Mouse (Mus musculus) kidney, postnatal 0 days (tissue): Measurements from ENCODE around the gene H2-Q2. TPM values are rescaled to one million over a fixed set of nuclear protein-coding genes. Genes with fewer than 3 reads are reported as not detected.
"Not testable (repeated sequence)": the region's sequence is repeated elsewhere in the genome, so short reads cannot be mapped to it uniquely, and the experiment has no call there.

Experiments
- ATAC-seq: fragments of 200-750 bp; cut with Nextera tagmentation; replicated peaks from 2 replicates; pipeline ENCODE4 v1.8.0; 2017; ENCODE audit warnings: low read depth, moderate number of reproducible peaks, moderate TSS enrichment, moderate library complexity; ENCODE audit not compliant: low FRiP score
- DNase-seq: peaks from one replicate; pipeline ENCODE4 v3.0.0-alpha.2; 2016; ENCODE audit warnings: low spot score
- H3K27ac ChIP-seq: fragments of 300-500 bp; sonication (generic); 2 replicates; pipeline ENCODE4 v1.5.1; 2014; ENCODE audit warnings: mild to moderate bottlenecking
- H3K27me3 ChIP-seq: fragments of 300-500 bp; sonication (generic); 2 replicates; pipeline ENCODE4 v1.6.1; 2014; ENCODE audit warnings: low read length, mixed read lengths; ENCODE audit not compliant: insufficient read depth
- H3K36me3 ChIP-seq: fragments of 300-500 bp; sonication (generic); 2 replicates; pipeline ENCODE4 v1.6.1; 2014; ENCODE audit warnings: low read length, mixed read lengths; ENCODE audit not compliant: insufficient read depth
- H3K4me1 ChIP-seq: fragments of 300-500 bp; sonication (generic); replicated peaks from 2 replicates; pipeline ENCODE4 v1.6.1; 2014; ENCODE audit warnings: antibody characterized with exemption, low read length, mixed read lengths; ENCODE audit not compliant: insufficient read depth
- H3K4me2 ChIP-seq: fragments of 300-500 bp; sonication (generic); 2 replicates; pipeline ENCODE4 v1.6.1; 2014; ENCODE audit warnings: mild to moderate bottlenecking, low read length, moderate library complexity, mixed read lengths
- H3K4me3 ChIP-seq: fragments of 300-500 bp; sonication (generic); replicated peaks from 2 replicates; pipeline ENCODE4 v1.5.1; 2014; ENCODE audit warnings: low read depth, low read length
- H3K9ac ChIP-seq: fragments of 300-500 bp; sonication (generic); 2 replicates; pipeline ENCODE4 v1.6.1; 2014; ENCODE audit warnings: low read depth, low read length
- H3K9me3 ChIP-seq: fragments of 300-500 bp; sonication (generic); replicated peaks from 2 replicates; pipeline ENCODE4 v1.6.1; 2016; ENCODE audit warnings: low read length, inconsistent platforms, mixed read lengths
- CTCF ChIP-seq: IDR thresholded peaks from 2 replicates; pipeline ENCODE4 v1.5.1; 2016; ENCODE audit warnings: antibody characterized with exemption, low read depth, mild to moderate bottlenecking, moderate library complexity
- WGBS: fragments of 180-500 bp; shearing (Covaris S2); extraction: QIAGEN DNeasy Blood & Tissue Kit; methylation state at CpG from one replicate; pipeline ENCODE4 v1.1.7; 2014; 5-methylcytosine and 5-hydroxymethylcytosine counted together
- polyA plus RNA-seq: library from polyadenylated mRNA; unstranded; fragments of >200 nt; fragmentation: Nextera tagmentation; extraction: Ambion mirVana; gene quantifications from 2 replicates; pipeline ENCODE4 v1.2.1, GENCODE M21; 2015

H2-Q2 gene
- polyA plus RNA-seq, 1 experiment from 2014 or later = 4.6 TPM

DNA sequence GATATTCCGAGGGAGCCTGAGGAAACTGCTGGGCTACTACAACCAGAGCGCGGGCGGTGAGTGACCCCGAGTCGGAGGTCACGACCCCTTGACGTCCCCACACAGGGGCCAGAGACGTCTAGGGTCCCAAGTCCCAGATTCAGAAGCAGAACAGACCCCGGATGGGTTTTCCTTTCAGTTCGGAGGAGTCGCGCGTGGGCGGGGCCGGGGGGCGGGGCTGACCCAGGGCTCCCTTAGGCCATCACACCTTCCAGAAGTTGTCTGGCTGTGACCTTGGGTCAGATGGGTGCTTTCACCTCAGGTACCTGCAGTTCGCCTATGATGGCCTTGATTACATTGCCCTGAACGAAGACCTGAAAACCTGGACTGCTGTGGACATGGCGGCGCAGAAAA is 17.4 kb downstream of the H2-Q2 start:
- Histone ChIP-seq H3K9me3 (0 out of 2 replicates have a peak, but pooled peaks cover 3% of the 10 kb centered on the region), H3K4me1 (no peaks in the 10 kb centered on the region), H3K9ac (no peak overlapping the region), H3K27ac (no peak overlapping the region), H3K4me3 (peak overlapping the region; percentile 32), H3K4me2 (peak overlapping the region; percentile 61), H3K27me3 (no peaks in the 10 kb centered on the region), H3K36me3 (no peaks in the 10 kb centered on the region)
- peak; percentile 49; the same call in 1 of the 2 replicates for ATAC-seq
- WGBS = 22% methylated on average over 21 of the region's 21 CpGs
- no peak for TF ChIP-seq CTCF
- DNase-seq = no peak

DNA sequence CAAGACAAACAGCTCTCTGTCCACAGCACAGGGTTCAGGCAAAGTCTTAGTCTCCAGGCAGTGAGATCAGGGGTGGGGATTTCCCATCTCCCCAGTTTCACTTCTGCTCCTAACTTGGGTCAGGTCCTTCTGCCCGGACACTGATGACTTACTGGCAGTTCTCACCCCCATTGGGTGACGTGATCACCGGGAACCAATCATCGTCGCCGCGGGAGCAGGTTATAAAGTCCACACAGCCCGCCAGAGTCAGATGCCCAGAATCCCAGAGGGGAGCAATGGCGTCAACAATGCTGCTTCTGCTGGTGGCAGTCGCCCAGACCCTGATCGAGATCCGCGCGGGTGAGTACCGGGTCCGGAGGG is 37.3 kb downstream of the H2-Q2 start, which contains the start of gene H2-Q4:
TSS of gene H2-Q4 (plus strand) at position 249 of the 360 bp plus-strand sequence.
- Histone ChIP-seq H3K27me3 (no peaks in the 10 kb centered on the region), H3K27ac (no peak within 1 kb of the TSS), H3K36me3 (no peaks in the 10 kb centered on the region), H3K4me2 (peak within 1 kb of the TSS; percentile 97), H3K9ac (peak within 1 kb of the TSS; percentile 78), H3K9me3 (no peaks in the 10 kb centered on the region), H3K4me1 (no peaks in the 10 kb centered on the region), H3K4me3 (peak within 1 kb of the TSS; percentile 79)
- ATAC-seq = peak; percentile 96
- TF ChIP-seq CTCF = no peak
- WGBS = under 1% methylated on average over 16 of the region's 16 CpGs
- peak; percentile 93 for DNase-seq

DNA sequence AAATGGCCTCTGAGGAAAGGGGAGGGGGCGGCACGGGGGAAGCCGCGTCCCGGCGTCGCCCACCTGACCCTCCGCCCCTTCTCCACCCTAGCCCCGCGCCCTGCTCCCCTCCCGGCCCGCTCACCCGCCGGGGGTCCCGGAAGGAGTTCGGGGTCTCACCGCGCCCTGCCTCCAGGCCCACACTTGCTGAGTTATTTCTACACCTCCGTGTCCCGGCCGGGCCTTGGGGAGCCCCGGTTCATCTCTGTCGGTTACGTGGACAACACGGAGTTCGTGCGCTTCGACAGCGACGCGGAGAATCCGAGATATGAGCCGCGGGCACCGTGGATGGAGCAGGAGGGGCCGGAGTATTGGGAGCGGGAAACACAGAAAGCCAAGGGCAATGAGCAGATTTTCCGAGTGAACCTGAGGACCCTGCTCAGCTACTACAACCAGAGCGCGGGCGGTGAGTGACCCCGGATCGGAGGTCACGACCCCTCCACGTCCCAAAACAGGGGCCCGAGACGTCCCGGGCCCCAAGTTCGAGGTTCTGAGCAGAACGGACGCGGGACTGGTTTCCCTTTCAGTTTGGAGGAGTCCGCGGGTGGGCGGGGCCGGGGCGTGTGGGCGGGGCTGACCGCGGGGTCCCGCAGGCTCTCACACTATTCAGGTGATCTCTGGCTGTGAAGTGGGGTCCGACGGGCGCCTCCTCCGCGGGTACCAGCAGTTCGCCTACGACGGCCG is 37.8 kb downstream of the H2-Q2 start:
- peak; percentile 19 for DNase-seq
- H3K4me1 ChIP-seq = no peaks in the 10 kb centered on the region
- no peaks in the 10 kb centered on the region for H3K36me3 ChIP-seq
- TF ChIP-seq CTCF = no peak
- no peaks in the 10 kb centered on the region for H3K27me3 ChIP-seq
- 1% methylated on average over 70 of the region's 70 CpGs for WGBS
- no peaks in the 10 kb centered on the region for H3K9me3 ChIP-seq
- peak overlapping the region; percentile 78 for H3K9ac ChIP-seq
- peak overlapping the region; percentile 79 for H3K4me3 ChIP-seq
- ATAC-seq = peak; percentile 61
- peak overlapping the region; percentile 97 for H3K4me2 ChIP-seq
- no peak overlapping the region for H3K27ac ChIP-seq

DNA sequence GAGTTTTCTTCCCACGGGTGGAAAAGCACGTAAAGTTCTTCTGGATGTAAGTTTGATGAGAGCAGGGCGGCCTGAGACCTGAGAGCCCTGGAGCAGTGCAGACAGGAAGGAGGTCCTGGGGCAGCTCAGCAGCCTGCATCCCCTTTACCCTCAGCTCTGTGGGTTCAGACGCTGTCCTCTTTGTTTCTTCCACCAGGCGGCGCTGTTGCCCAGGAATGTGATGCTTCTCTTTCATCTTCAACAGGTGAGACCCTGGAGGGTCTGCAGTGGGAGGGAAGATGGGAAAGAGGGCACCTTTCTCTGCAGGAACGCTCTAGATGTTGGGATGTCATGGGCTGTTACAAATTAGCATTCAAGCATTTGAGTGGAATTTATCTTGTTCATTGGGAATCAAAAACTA is 47.8 kb downstream of the H2-Q2 start:
- not testable (repeated sequence) for H3K9me3 ChIP-seq, H3K4me2 ChIP-seq, H3K9ac ChIP-seq, ATAC-seq, H3K27me3 ChIP-seq, DNase-seq, H3K36me3 ChIP-seq, H3K4me3 ChIP-seq, H3K27ac ChIP-seq, H3K4me1 ChIP-seq
- WGBS = 6% methylated on average over 7 of the region's 7 CpGs
- TF ChIP-seq CTCF = peak; percentile 65

DNA sequence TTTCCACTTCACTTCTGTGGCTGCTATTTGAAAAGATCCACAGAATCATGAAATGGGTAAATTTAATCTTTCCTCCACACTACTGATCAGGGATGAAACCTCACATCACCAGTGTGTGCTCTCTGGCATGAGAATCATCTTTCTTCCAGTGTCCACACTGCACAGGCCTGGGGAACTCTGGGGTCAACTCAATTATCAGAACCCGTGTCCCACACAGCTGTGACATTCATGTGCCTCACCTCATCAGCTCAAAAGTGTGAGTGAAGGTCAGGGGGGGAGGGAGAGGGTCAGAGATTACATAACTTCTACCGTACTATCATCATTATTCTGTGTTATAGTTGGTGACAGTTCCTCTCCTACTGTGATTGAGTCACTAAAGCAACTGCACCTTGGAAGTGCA is 50.6 kb downstream of the H2-Q2 start:
- not testable (repeated sequence) for H3K4me2 ChIP-seq, H3K4me1 ChIP-seq, H3K27ac ChIP-seq, H3K36me3 ChIP-seq, H3K4me3 ChIP-seq, H3K9ac ChIP-seq, ATAC-seq, H3K27me3 ChIP-seq, H3K9me3 ChIP-seq, DNase-seq
- 62% methylated on average over 2 of the region's 2 CpGs for WGBS

DNA sequence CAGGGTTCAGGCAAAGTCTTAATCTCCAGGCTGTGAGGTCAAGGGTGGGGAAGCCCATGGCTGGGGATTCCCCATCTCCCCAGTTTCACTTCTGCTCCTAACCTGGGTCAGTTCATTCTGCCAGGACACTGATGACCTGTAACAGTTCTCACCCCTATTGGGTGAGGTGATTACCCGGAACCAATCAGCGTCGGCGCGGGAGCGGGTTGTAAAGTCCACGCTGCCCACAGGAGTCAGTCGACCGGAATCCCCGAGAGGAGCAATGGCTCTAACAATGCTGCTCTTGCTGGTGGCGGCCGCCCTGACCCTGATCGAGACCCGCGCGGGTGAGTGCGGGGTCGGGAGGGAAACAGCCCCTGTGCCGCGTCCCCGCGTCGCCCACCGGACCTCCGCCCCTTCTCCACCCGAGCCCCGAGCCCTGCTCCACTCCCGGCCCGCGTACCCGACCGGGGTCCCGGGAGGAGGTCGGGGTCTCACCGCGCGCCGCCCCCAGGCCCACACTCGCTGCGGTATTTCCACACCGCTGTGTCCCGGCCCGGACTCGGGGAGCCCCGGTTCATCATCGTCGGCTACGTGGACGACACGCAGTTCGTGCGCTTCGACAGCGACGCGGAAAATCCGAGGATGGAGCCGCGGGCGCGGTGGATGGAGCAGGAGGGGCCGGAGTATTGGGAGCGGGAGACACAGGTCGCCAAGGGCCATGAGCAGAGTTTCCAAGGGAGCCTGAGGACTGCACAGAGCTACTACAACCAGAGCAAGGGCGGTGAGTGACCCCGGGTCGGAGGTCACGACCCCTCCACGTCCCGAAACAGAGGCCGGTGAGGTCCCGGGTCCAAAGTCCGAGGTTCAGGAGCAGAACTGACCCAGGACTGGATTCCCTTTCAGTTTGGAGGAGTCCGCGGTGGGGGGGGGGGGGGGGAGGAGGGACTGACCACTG is 52.1 kb downstream of the H2-Q2 start:
- DNase-seq, H3K27me3 ChIP-seq, H3K9ac ChIP-seq, H3K9me3 ChIP-seq, H3K36me3 ChIP-seq, H3K4me1 ChIP-seq, H3K27ac ChIP-seq: not testable (repeated sequence)
- H3K4me2 ChIP-seq = peak overlapping the region; percentile 47
- ATAC-seq = peak; percentile 90
- 2% methylated on average over 46 of the region's 75 CpGs for WGBS
- H3K4me3 ChIP-seq = 0 out of 2 replicates have a peak overlapping the region, but pooled peaks have one; percentile 14

Other genes with a start within 250 kb of the H2-Q2 start
- gene Ly6g5c, start 234.0 kb upstream of the H2-Q2 start, polyA plus RNA-seq = not detected in 2 replicates
- gene Ly6g5b, start 226.8 kb upstream of the H2-Q2 start, polyA plus RNA-seq = 0.69 and 1.1 TPM in 2 replicates
- gene Gpank1, start 220.8 kb upstream of the H2-Q2 start, polyA plus RNA-seq = 14.6 and 15.2 TPM in 2 replicates
- gene Csnk2b, start 220.2 kb upstream of the H2-Q2 start, polyA plus RNA-seq = 300 and 312 TPM in 2 replicates
- 10.5 and 11.9 TPM in 2 replicates for gene D17H6S53E, start 215.9 kb upstream of the H2-Q2 start, polyA plus RNA-seq
- gene Apom, start 210.2 kb upstream of the H2-Q2 start, polyA plus RNA-seq = 59.6 and 64.2 TPM in 2 replicates
- 46.0 and 50.2 TPM in 2 replicates for gene Bag6, start 207.1 kb upstream of the H2-Q2 start, polyA plus RNA-seq
- gene Prrc2a, start 177.3 kb upstream of the H2-Q2 start, polyA plus RNA-seq = 79.2 and 94.5 TPM in 2 replicates
- 13.1 and 14.8 TPM in 2 replicates for gene Aif1, start 166.2 kb upstream of the H2-Q2 start, polyA plus RNA-seq
- 11.4 and 15.0 TPM in 2 replicates for gene Lst1, start 153.8 kb upstream of the H2-Q2 start, polyA plus RNA-seq
- gene Ltb, start 147.8 kb upstream of the H2-Q2 start, polyA plus RNA-seq = 0.98 and 1.0 TPM in 2 replicates
- 0.19 and 0.25 TPM in 2 replicates for gene Tnf, start 140.2 kb upstream of the H2-Q2 start, polyA plus RNA-seq
- gene Lta, start 136.9 kb upstream of the H2-Q2 start, polyA plus RNA-seq = 0.15 TPM in 1 of 2 replicates, not detected in the other
- 0.25 and 0.29 TPM in 2 replicates for gene Gm16181, start 121.4 kb upstream of the H2-Q2 start, polyA plus RNA-seq
- 6.6 and 6.7 TPM in 2 replicates for gene Atp6v1g2, start 108.6 kb upstream of the H2-Q2 start, polyA plus RNA-seq
- gene Nfkbil1, start 106.5 kb upstream of the H2-Q2 start, polyA plus RNA-seq = 11.7 and 14.5 TPM in 2 replicates
- gene Ddx39b, start 100.5 kb upstream of the H2-Q2 start, polyA plus RNA-seq = 303 and 329 TPM in 2 replicates
- gene H2-D1, start 79.5 kb upstream of the H2-Q2 start, polyA plus RNA-seq = 111 and 125 TPM in 2 replicates
- gene H2-Q1, start 21.8 kb upstream of the H2-Q2 start, polyA plus RNA-seq = not detected in 2 replicates
- gene H2-Q4, start 37.4 kb downstream of the H2-Q2 start, polyA plus RNA-seq = 6.1 and 6.8 TPM in 2 replicates
- gene H2-Q6, start 82.6 kb downstream of the H2-Q2 start, polyA plus RNA-seq = 7.0 and 7.2 TPM in 2 replicates
- gene H2-Q7, start 96.9 kb downstream of the H2-Q2 start, polyA plus RNA-seq = 15.4 and 15.6 TPM in 2 replicates
- 1.1 and 1.4 TPM in 2 replicates for gene H2-Q10, start 127.8 kb downstream of the H2-Q2 start, polyA plus RNA-seq
- not detected in 2 replicates for gene Pou5f1, start 163.8 kb downstream of the H2-Q2 start, polyA plus RNA-seq
- gene Tcf19, start 174.6 kb downstream of the H2-Q2 start, polyA plus RNA-seq = 35.5 and 44.5 TPM in 2 replicates
- gene Cchcr1, start 174.9 kb downstream of the H2-Q2 start, polyA plus RNA-seq = 8.2 and 9.1 TPM in 2 replicates
- 0.14 and 0.17 TPM in 2 replicates for gene Psors1c2, start 191.0 kb downstream of the H2-Q2 start, polyA plus RNA-seq
- gene Cdsn, start 209.9 kb downstream of the H2-Q2 start, polyA plus RNA-seq = 0.13 and 0.18 TPM in 2 replicates
- not detected in 2 replicates for gene 2300002M23Rik, start 225.2 kb downstream of the H2-Q2 start, polyA plus RNA-seq